Mouse (Mus musculus) small intestine, adult 2 months (tissue): Measurements from ENCODE around the gene Gipc2. TPM values are rescaled to one million over a fixed set of nuclear protein-coding genes. Genes with fewer than 3 reads are reported as not detected.

Source experiments
- H3K27ac ChIP-seq: fragments of 200-500 bp; 2 replicates; pipeline ENCODE4 v1.5.1; 2012; ENCODE audit warnings: low read depth, low read length, control low read depth, inconsistent platforms; ENCODE audit not compliant: insufficient read depth
- H3K27me3 ChIP-seq: fragments of 200-500 bp; 2 replicates; pipeline ENCODE4 v1.6.1; 2012; ENCODE audit warnings: mild to moderate bottlenecking, moderate library complexity, low read length, inconsistent platforms; ENCODE audit not compliant: control insufficient read depth, insufficient read depth
- H3K36me3 ChIP-seq: fragments of 200-500 bp; 2 replicates; pipeline ENCODE4 v1.6.1; 2012; ENCODE audit warnings: mild to moderate bottlenecking, low read length, control low read depth, inconsistent platforms; ENCODE audit not compliant: control insufficient read depth, insufficient read depth
- H3K4me1 ChIP-seq: fragments of 200-500 bp; 2 replicates; pipeline ENCODE4 v1.6.1; 2012; ENCODE audit warnings: low read length, inconsistent platforms, mixed read lengths; ENCODE audit not compliant: control insufficient read depth, insufficient read depth, insufficient read length
- H3K4me3 ChIP-seq: fragments of 200-500 bp; 2 replicates; pipeline ENCODE4 v1.5.1; 2012; ENCODE audit warnings: low read depth, mild to moderate bottlenecking, control low read depth, inconsistent platforms, low read length, moderate library complexity
- CTCF ChIP-seq: fragments of 200-500 bp; IDR thresholded peaks from 2 replicates; pipeline ENCODE4 v1.5.1; 2012; ENCODE audit warnings: low read depth, mild to moderate bottlenecking, control low read depth, inconsistent platforms, low read length, moderate library complexity, mixed read lengths; ENCODE audit not compliant: insufficient replicate concordance, insufficient read length; ENCODE audit errors: extremely low read depth
- POLR2A ChIP-seq: fragments of 200-500 bp; IDR thresholded peaks from 2 replicates; pipeline ENCODE4 v1.6.1; 2012; ENCODE audit warnings: low read depth, mild to moderate bottlenecking, control low read depth, inconsistent platforms, low read length, moderate library complexity
- WGBS: fragments of 180-500 bp; shearing (Covaris S2); methylation state at CpG from one replicate; pipeline ENCODE4 v1.1.7; 2018; 5-methylcytosine and 5-hydroxymethylcytosine counted together
- polyA plus RNA-seq: library from polyadenylated mRNA; depleted of rRNA; stranded (reverse); fragments of >200 nt; gene quantifications from 2 replicates; pipeline ENCODE4 v1.2.3, GENCODE M21; 2012

The Gipc2 gene
- polyA plus RNA-seq, 1 experiment = 121 TPM

DNA sequence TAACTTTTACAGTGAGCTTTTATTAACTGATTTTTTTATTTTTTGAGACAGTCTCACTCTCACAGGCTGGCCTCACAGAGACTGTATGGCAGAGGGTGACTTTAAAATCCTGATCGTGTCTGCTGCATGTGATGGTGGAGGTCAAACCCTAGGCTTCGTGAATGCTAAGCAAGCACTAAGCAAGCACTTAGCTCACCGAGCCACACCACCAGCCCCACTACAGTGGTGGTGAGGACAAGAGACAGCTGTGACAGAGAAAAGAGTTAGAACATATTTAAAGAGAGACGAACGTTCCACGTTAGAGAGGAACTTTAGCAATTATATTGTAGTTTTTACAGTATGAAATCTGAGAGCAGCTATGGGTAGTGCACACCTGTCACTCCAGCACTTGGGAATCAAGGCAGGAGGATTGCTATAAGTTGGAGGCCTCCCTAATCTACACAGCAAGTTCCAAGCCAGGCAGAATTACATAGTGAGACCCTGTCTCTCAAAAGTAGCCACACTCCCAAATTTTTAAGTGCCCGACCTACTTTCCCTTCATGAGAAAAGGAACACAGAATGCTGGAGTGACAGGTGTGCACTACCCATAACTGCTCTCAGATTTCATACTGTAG is 6.4 kb upstream of the Gipc2 start:
- Histone ChIP-seq H3K27ac (0 out of 2 replicates have a peak overlapping the region, but pooled peaks have one; percentile 14), H3K4me3 (no peak overlapping the region), H3K4me1 (peaks cover 10% of the 10 kb centered on the region; the same call in 1 of the 2 replicates), H3K27me3 (no peaks in the 10 kb centered on the region), H3K36me3 (no peaks in the 10 kb centered on the region)
- 78% methylated on average over 7 of the region's 7 CpGs for WGBS
- no peak for TF ChIP-seq POLR2A

DNA sequence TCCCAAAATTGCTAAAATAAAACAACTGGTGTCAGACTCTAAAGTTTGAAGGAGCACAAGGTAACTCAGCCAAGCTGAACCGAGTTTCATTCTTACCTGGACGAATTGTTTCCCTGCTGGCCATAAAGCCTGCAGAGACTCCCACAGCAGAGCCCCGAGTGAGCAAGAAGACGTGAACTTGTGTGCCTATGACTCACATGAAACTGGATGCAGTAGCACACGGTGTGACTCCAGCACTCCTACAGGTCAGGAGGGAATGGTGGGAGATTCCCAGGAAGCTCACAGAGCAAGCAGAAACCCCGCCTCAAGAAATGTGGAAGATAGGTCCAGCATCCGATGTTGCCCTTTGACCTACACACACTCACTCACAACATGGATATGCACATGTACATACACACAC is 5.8 kb upstream of the Gipc2 start:
- H3K27me3 ChIP-seq = no peaks in the 10 kb centered on the region
- no peaks in the 10 kb centered on the region for H3K36me3 ChIP-seq
- TF ChIP-seq POLR2A (no peak), CTCF (peak; percentile 19; the same call in 1 of the 2 replicates)
- peak overlapping the region; percentile 14; the same call in 1 of the 2 replicates for H3K27ac ChIP-seq
- no peak overlapping the region for H3K4me3 ChIP-seq
- 42% methylated on average over 7 of the region's 7 CpGs for WGBS
- peaks cover 10% of the 10 kb centered on the region for H3K4me1 ChIP-seq

DNA sequence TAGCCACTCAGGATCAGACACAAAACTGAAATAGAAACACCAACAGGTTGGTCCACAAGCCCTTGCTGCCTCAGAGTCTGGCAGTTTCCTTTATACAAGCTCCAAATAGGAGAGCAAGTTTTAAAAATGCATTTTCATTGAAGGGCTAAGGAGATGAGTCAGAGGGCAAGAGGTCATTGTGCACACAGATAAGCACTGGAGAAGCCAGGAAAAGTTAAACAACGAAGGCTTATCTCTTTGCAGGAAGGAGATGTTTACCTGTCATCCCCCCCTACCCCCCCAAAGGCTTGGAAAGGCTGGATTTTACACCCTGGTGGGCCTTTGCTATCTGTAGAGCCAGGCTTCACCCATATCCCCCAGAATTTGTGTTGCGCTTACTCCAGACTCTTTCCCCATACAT is 5.2 kb upstream of the Gipc2 start:
- TF ChIP-seq CTCF = no peak
- no peaks in the 10 kb centered on the region for H3K27me3 ChIP-seq
- H3K27ac ChIP-seq = peak overlapping the region; percentile 83
- 45% methylated on average over 2 of the region's 2 CpGs for WGBS
- H3K4me1 ChIP-seq = peaks cover 10% of the 10 kb centered on the region
- no peaks in the 10 kb centered on the region for H3K36me3 ChIP-seq
- no peak overlapping the region for H3K4me3 ChIP-seq

- H3K4me1 ChIP-seq = peaks cover 10% of the 10 kb centered on the region
- H3K27ac ChIP-seq = peak overlapping the region; percentile 83
- H3K27me3 ChIP-seq = no peaks in the 10 kb centered on the region
- no peaks in the 10 kb centered on the region for H3K36me3 ChIP-seq
- TF ChIP-seq CTCF (no peak), POLR2A (no peak)
- no peak overlapping the region for H3K4me3 ChIP-seq
- 2% methylated on average over 1 of the region's 1 CpGs for WGBS
Measured at GRCm38 (mm10) chr3:152170407-152170806, 4.4 kb upstream of the Gipc2 start.

GRCm38 (mm10) chr3:152168007-152168406 is 2.0 kb upstream of the Gipc2 start:
- TF ChIP-seq CTCF = no peak
- Histone ChIP-seq H3K27me3 (no peaks in the 10 kb centered on the region), H3K27ac (no peak overlapping the region), H3K4me3 (no peak overlapping the region), H3K36me3 (no peaks in the 10 kb centered on the region), H3K4me1 (peaks cover 12% of the 10 kb centered on the region)
- WGBS = 98% methylated on average over 10 of the region's 10 CpGs

GRCm38 (mm10) chr3:152166699-152167451 is 845 bp upstream of the Gipc2 start:
- no peak for TF ChIP-seq CTCF
- TF ChIP-seq POLR2A = no peak
- H3K36me3 ChIP-seq = peaks cover 3% of the 10 kb centered on the region; the same call in 1 of the 2 replicates
- no peak overlapping the region for H3K4me3 ChIP-seq
- peaks cover 12% of the 10 kb centered on the region for H3K4me1 ChIP-seq
- no peaks in the 10 kb centered on the region for H3K27me3 ChIP-seq
- no peak overlapping the region for H3K27ac ChIP-seq
- WGBS = 74% methylated on average over 29 of the region's 29 CpGs

GRCm38 (mm10) chr3:152165351-152166098 is 505 bp downstream of the Gipc2 start:
- H3K4me3 ChIP-seq = peak overlapping the region; percentile 82
- H3K36me3 ChIP-seq = peaks cover 3% of the 10 kb centered on the region; the same call in 1 of the 2 replicates
- H3K27me3 ChIP-seq = no peaks in the 10 kb centered on the region
- H3K27ac ChIP-seq = peak overlapping the region; percentile 98
- TF ChIP-seq POLR2A (peak; percentile 68), CTCF (no peak)
- peaks cover 11% of the 10 kb centered on the region for H3K4me1 ChIP-seq
- WGBS = 3% methylated on average over 53 of the region's 53 CpGs
